Mouse (Mus musculus): ENCODE results near the gene Art4. TPM values are rescaled to one million over a fixed set of nuclear protein-coding genes. Genes with fewer than 3 reads are reported as not detected.

The Art4 gene
- total RNA-seq, 4 experiments from 2014 or later = 0.12 TPM; not detected in 3

- DNase-seq (ENCODE audit: low spot score in 2 of 2) = no peak
Observed at GRCm38 (mm10) chr6:136868921-136869320, 11.4 kb upstream of the Art4 start.

GRCm38 (mm10) chr6:136866150-136866549, 8.6 kb upstream of the Art4 start:
- no peak for DNase-seq (ENCODE audit: low spot score in 2 of 2)

- no peak for DNase-seq (ENCODE audit: low spot score in 2 of 2)
Observed at GRCm38 (mm10) chr6:136865360-136865759, 7.8 kb upstream of the Art4 start.

GRCm38 (mm10) chr6:136861020-136861419, 3.5 kb upstream of the Art4 start:
- DNase-seq (ENCODE audit: low spot score in 2 of 2) = no peak

GRCm38 (mm10) chr6:136858420-136858819, 887 bp upstream of the Art4 start:
- DNase-seq (ENCODE audit: low spot score in 2 of 2) = no peak

GRCm38 (mm10) chr6:136857873-136858260, 334 bp upstream of the Art4 start:
- no peak for DNase-seq (ENCODE audit: low spot score in 2 of 2)

GRCm38 (mm10) chr6:136856071-136856636, 1.4 kb downstream of the Art4 start:
- no peak for DNase-seq (ENCODE audit: low spot score in 2 of 2)

GRCm38 (mm10) chr6:136855183-136855582, 2.4 kb downstream of the Art4 start:
- DNase-seq (ENCODE audit: low spot score in 2 of 2) = no peak

GRCm38 (mm10) chr6:136854361-136854781, 3.2 kb downstream of the Art4 start:
- DNase-seq (ENCODE audit: low spot score in 2 of 2) = no peak

GRCm38 (mm10) chr6:136852762-136853161, 4.8 kb downstream of the Art4 start:
- DNase-seq (ENCODE audit: low spot score in 2 of 2) = no peak

GRCm38 (mm10) chr6:136852348-136852747, 5.2 kb downstream of the Art4 start:
- DNase-seq (ENCODE audit: low spot score in 2 of 2) = no peak

- no peak for DNase-seq (ENCODE audit: low spot score in 2 of 2)
Observed at GRCm38 (mm10) chr6:136850267-136850666, 7.3 kb downstream of the Art4 start.

- DNase-seq (ENCODE audit: low spot score in 2 of 2) = no peak
Observed at GRCm38 (mm10) chr6:136848971-136849370, 8.6 kb downstream of the Art4 start.

GRCm38 (mm10) chr6:136848399-136848798, 9.1 kb downstream of the Art4 start:
- no peak for DNase-seq (ENCODE audit: low spot score in 2 of 2)

GRCm38 (mm10) chr6:136847790-136848189, 9.7 kb downstream of the Art4 start:
- peak in 1 of 2 experiments; percentile 21 for DNase-seq (ENCODE audit: low spot score in 2 of 2)

GRCm38 (mm10) chr6:136847267-136847666, 10.3 kb downstream of the Art4 start:
- DNase-seq (ENCODE audit: low spot score in 2 of 2) = no peak

- DNase-seq (ENCODE audit: low spot score in 2 of 2) = no peak
Observed at GRCm38 (mm10) chr6:136845706-136846480, 11.6 kb downstream of the Art4 start.

- DNase-seq (ENCODE audit: low spot score in 2 of 2) = no peak
Observed at GRCm38 (mm10) chr6:136844903-136845302, 12.6 kb downstream of the Art4 start.

GRCm38 (mm10) chr6:136837323-136837722, 20.2 kb downstream of the Art4 start:
- DNase-seq (ENCODE audit: low spot score in 2 of 2) = no peak

GRCm38 (mm10) chr6:136835352-136835751, 22.2 kb downstream of the Art4 start, which contains the start of gene Smco3:
Smco3 (minus strand) TSS chr6:136835452.
- no peak for DNase-seq (ENCODE audit: low spot score in 2 of 2)

- no peak for DNase-seq (ENCODE audit: low spot score in 2 of 2)
Observed at GRCm38 (mm10) chr6:136831712-136832111, 25.8 kb downstream of the Art4 start.

- no peak for DNase-seq (ENCODE audit: low spot score in 2 of 2)
Observed at GRCm38 (mm10) chr6:136828681-136829080, 28.9 kb downstream of the Art4 start.
